Mouse (Mus musculus) small intestine, adult 2 months (tissue): Measurements from ENCODE around the gene Olfr113. TPM values are rescaled to one million over a fixed set of nuclear protein-coding genes. Genes with fewer than 3 reads are reported as not detected.
"Not testable (repeated sequence)": the region's sequence is repeated elsewhere in the genome, so short reads cannot be mapped to it uniquely, and the experiment has no call there.

Experiments
- H3K27ac ChIP-seq: fragments of 200-500 bp; 2 replicates; pipeline ENCODE4 v1.5.1; 2012; ENCODE audit warnings: low read depth, low read length, control low read depth, inconsistent platforms; ENCODE audit not compliant: insufficient read depth
- H3K27me3 ChIP-seq: fragments of 200-500 bp; 2 replicates; pipeline ENCODE4 v1.6.1; 2012; ENCODE audit warnings: mild to moderate bottlenecking, moderate library complexity, low read length, inconsistent platforms; ENCODE audit not compliant: control insufficient read depth, insufficient read depth
- H3K36me3 ChIP-seq: fragments of 200-500 bp; 2 replicates; pipeline ENCODE4 v1.6.1; 2012; ENCODE audit warnings: mild to moderate bottlenecking, low read length, control low read depth, inconsistent platforms; ENCODE audit not compliant: control insufficient read depth, insufficient read depth
- H3K4me1 ChIP-seq: fragments of 200-500 bp; 2 replicates; pipeline ENCODE4 v1.6.1; 2012; ENCODE audit warnings: low read length, inconsistent platforms, mixed read lengths; ENCODE audit not compliant: control insufficient read depth, insufficient read depth, insufficient read length
- H3K4me3 ChIP-seq: fragments of 200-500 bp; 2 replicates; pipeline ENCODE4 v1.5.1; 2012; ENCODE audit warnings: low read depth, mild to moderate bottlenecking, control low read depth, inconsistent platforms, low read length, moderate library complexity
- CTCF ChIP-seq: fragments of 200-500 bp; IDR thresholded peaks from 2 replicates; pipeline ENCODE4 v1.5.1; 2012; ENCODE audit warnings: low read depth, mild to moderate bottlenecking, control low read depth, inconsistent platforms, low read length, moderate library complexity, mixed read lengths; ENCODE audit not compliant: insufficient replicate concordance, insufficient read length; ENCODE audit errors: extremely low read depth
- POLR2A ChIP-seq: fragments of 200-500 bp; IDR thresholded peaks from 2 replicates; pipeline ENCODE4 v1.6.1; 2012; ENCODE audit warnings: low read depth, mild to moderate bottlenecking, control low read depth, inconsistent platforms, low read length, moderate library complexity
- WGBS: fragments of 180-500 bp; shearing (Covaris S2); methylation state at CpG from one replicate; pipeline ENCODE4 v1.1.7; 2018; 5-methylcytosine and 5-hydroxymethylcytosine counted together
- polyA plus RNA-seq: library from polyadenylated mRNA; depleted of rRNA; stranded (reverse); fragments of >200 nt; gene quantifications from 2 replicates; pipeline ENCODE4 v1.2.3, GENCODE M21; 2012; rRNA removed

Olfr113 gene
- not detected in 2 replicates for polyA plus RNA-seq

GRCm38 (mm10) chr17:37577563-37577962 lies at the start of gene Olfr113:
Gene Olfr113 (minus strand): TSS chr17:37577663.
- no peaks in the 10 kb centered on the region for H3K36me3 ChIP-seq
- H3K4me1 ChIP-seq = no peaks in the 10 kb centered on the region
- no peak within 1 kb of the TSS for H3K4me3 ChIP-seq
- H3K27ac ChIP-seq = no peak within 1 kb of the TSS
- H3K27me3 ChIP-seq = no peaks in the 10 kb centered on the region
- TF ChIP-seq CTCF (no peak), POLR2A (no peak)

- Histone ChIP-seq H3K4me3 (no peak within 1 kb of the TSS), H3K36me3 (no peaks in the 10 kb centered on the region), H3K4me1 (no peaks in the 10 kb centered on the region), H3K27me3 (no peaks in the 10 kb centered on the region), H3K27ac (no peak within 1 kb of the TSS)
- 71% methylated on average over 2 of the region's 2 CpGs for WGBS
- no peak for TF ChIP-seq POLR2A
- no peak for TF ChIP-seq CTCF
Observed at GRCm38 (mm10) chr17:37627009-37627408, 49.5 kb upstream of the Olfr113 start, which contains the start of the genes Olfr115 and Olfr116. Gene Olfr115 (minus strand): TSS chr17:37627109. Gene Olfr116 (minus strand): TSS chr17:37627199.

- Histone ChIP-seq H3K27me3 (no peaks in the 10 kb centered on the region), H3K36me3 (no peaks in the 10 kb centered on the region), H3K4me3 (no peak within 1 kb of the TSS), H3K4me1 (no peaks in the 10 kb centered on the region), H3K27ac (no peak within 1 kb of the TSS)
- TF ChIP-seq CTCF (no peak), POLR2A (no peak)
Observed at GRCm38 (mm10) chr17:37592643-37593042, 15.2 kb upstream of the Olfr113 start, which contains the start of gene Olfr114. Gene Olfr114 (minus strand): TSS chr17:37592743.

- Histone ChIP-seq H3K27me3 (no peaks in the 10 kb centered on the region), H3K36me3 (no peaks in the 10 kb centered on the region), H3K4me3 (no peak within 1 kb of the TSS), H3K4me1 (no peaks in the 10 kb centered on the region), H3K27ac (no peak within 1 kb of the TSS)
- TF ChIP-seq CTCF (no peak), POLR2A (no peak)
Observed at GRCm38 (mm10) chr17:37569351-37569750, 8.1 kb downstream of the Olfr113 start, which contains the start of gene Olfr112. Gene Olfr112 (minus strand): TSS chr17:37569451.

- Histone ChIP-seq H3K27ac (no peak overlapping the region), H3K4me1 (no peaks in the 10 kb centered on the region), H3K27me3 (no peaks in the 10 kb centered on the region), H3K4me3 (no peak overlapping the region), H3K36me3 (no peaks in the 10 kb centered on the region)
- WGBS = 16% methylated on average over 1 of the region's 1 CpGs
- TF ChIP-seq CTCF (no peak), POLR2A (no peak)
Observed at GRCm38 (mm10) chr17:37558913-37559615, 18.4 kb downstream of the Olfr113 start.

- Histone ChIP-seq H3K27me3 (no peaks in the 10 kb centered on the region), H3K4me1 (no peaks in the 10 kb centered on the region), H3K4me3 (no peak overlapping the region), H3K27ac (no peak overlapping the region), H3K36me3 (no peaks in the 10 kb centered on the region)
- no peak for TF ChIP-seq CTCF
- TF ChIP-seq POLR2A = no peak
- WGBS = 58% methylated on average over 3 of the region's 3 CpGs
Observed at GRCm38 (mm10) chr17:37543800-37544435, 33.5 kb downstream of the Olfr113 start.

- no peaks in the 10 kb centered on the region for H3K4me1 ChIP-seq
- TF ChIP-seq POLR2A = no peak
- TF ChIP-seq CTCF = no peak
- WGBS = 82% methylated on average over 4 of the region's 4 CpGs
- H3K36me3 ChIP-seq = no peaks in the 10 kb centered on the region
- no peak overlapping the region for H3K27ac ChIP-seq
- H3K27me3 ChIP-seq = no peaks in the 10 kb centered on the region
- H3K4me3 ChIP-seq = no peak overlapping the region
Observed at GRCm38 (mm10) chr17:37541454-37542119, 35.9 kb downstream of the Olfr113 start.

GRCm38 (mm10) chr17:37538416-37538815 lies 39.0 kb downstream of the Olfr113 start:
- not testable (repeated sequence) for H3K4me3 ChIP-seq, H3K27me3 ChIP-seq, H3K4me1 ChIP-seq, H3K36me3 ChIP-seq, H3K27ac ChIP-seq
- 49% methylated on average over 1 of the region's 1 CpGs for WGBS
